Mouse (Mus musculus) heart, postnatal 4 days (tissue): ENCODE data around the gene Ppm1l. TPM values are rescaled to one million over a fixed set of nuclear protein-coding genes. Genes with fewer than 3 reads are reported as not detected.

Source experiments
- DNase-seq: peaks from one replicate; pipeline ENCODE4 v3.0.0; 2021
- total RNA-seq, 2 experiments: library from RNA; stranded (reverse); gene quantifications; 2 replicates each; pipeline ENCODE4 v1.2.3; 2021

Ppm1l gene
- total RNA-seq, 2 experiments from 2014 or later = 23.0 to 26.1 TPM

DNA sequence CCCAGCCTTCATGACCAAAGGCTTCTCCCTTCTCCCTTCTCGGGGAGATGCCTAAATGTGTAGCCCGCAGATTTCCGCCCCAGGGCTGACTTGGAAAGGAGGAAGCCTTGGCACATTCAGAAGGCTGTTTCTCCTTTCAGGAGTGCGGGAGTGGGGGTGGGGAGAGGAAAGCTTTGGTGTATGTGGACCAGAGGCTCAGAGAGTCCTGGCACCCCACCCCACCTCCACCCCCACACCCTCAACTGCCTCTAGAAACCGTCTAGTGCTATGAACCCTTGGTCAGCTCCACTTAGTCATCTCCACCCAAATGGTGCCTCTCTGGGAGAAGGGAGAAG is 282.5 kb downstream of the Ppm1l start:
- DNase-seq = peak; percentile 11

DNA sequence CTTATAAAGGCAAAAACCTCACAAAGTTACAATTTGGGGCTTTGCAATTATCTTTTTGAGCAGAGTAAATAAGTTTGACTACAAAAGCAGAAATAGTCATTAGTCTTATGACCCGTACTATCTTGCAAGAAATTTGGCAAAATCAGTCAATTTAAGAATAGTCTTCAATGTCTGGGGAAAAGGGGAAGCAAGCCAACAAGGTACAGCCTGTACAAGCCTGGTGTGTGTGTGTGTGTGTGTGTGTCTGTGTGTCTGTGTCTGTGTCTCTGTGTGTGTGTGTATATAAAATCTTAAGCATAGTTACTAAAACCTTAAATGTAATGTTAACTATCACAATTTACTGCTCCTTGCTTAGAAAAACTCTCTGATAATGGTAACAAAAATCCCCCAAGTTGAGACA is 290.3 kb downstream of the Ppm1l start:
- no peak for DNase-seq

DNA sequence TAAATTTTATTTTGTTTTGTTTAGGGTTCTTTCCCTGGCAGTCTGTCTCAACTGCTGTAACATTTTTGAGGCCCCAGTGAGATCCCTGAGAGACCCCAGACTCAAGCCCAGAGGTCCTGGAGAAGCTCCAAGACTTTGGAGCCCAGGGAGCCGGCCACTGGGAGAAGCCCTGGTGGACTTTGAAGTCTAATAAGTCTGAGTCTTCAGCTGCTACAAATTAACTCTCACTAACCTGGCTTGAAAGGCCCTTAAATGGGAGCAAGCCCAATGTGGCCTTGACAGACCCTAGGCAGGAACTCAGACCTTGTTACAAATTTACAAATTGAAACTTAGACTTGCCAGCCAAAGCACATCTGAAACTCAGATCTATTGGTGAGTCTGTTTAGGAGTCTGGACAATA is 290.8 kb downstream of the Ppm1l start:
- DNase-seq = no peak

DNA sequence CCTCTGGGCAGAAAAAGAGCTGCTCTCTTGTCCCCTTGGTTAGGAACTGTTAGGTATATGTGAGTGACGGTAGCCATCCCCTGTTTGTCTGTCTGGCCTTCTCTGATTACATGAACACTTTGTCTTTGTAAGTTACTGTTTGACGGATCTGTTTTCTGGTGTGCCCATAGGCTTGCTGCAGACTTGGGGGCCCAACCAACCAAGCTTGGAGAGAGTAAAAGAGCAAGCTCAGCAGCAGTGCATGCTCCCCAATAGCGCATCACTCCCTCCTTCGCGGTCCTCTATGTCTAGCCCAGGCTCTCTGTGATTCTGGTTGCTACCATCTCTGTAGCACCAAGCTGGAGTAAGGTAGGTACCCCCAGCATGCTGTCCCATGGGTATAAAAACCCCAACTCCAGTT is 291.2 kb downstream of the Ppm1l start:
- no peak for DNase-seq

Other genes starting within 250 kb of the Ppm1l start
- 10 to 100 TPM; 56.0 to 60.5 TPM for gene Kpna4, start 189.7 kb upstream of the Ppm1l start, total RNA-seq
- not detected for gene Arl14, start 94.4 kb upstream of the Ppm1l start, total RNA-seq